Mouse (Mus musculus) brain, embryonic 14.5 days (tissue): Measurements from ENCODE around the gene Ubl7. TPM values are rescaled to one million over a fixed set of nuclear protein-coding genes. Genes with fewer than 3 reads are reported as not detected.

Source experiments
- DNase-seq: peaks from one replicate; pipeline ENCODE4 v3.0.0-alpha.2; 2011; ENCODE audit warnings: low read depth
- CTCF ChIP-seq: fragments of 200-500 bp; IDR thresholded peaks from 2 replicates; pipeline ENCODE4 v1.5.1; 2012; ENCODE audit warnings: inconsistent platforms, mild to moderate bottlenecking, moderate library complexity, borderline replicate concordance; ENCODE audit not compliant: insufficient read depth, insufficient read length; ENCODE audit errors: extremely low read depth
- POLR2A ChIP-seq: fragments of 200-500 bp; IDR thresholded peaks from 2 replicates; pipeline ENCODE4 v1.6.1; 2012; ENCODE audit warnings: mild to moderate bottlenecking, inconsistent platforms, borderline replicate concordance; ENCODE audit not compliant: poor library complexity, insufficient read depth, insufficient read length, severe bottlenecking; ENCODE audit errors: extremely low read depth
- polyA plus RNA-seq: library from polyadenylated mRNA; depleted of rRNA; stranded (reverse); fragments of >200 nt; gene quantifications from 2 replicates; pipeline ENCODE4 v1.2.3, GENCODE M21; 2012

The Ubl7 gene
- polyA plus RNA-seq, 1 experiment = 125 TPM

GRCm38 (mm10) chr9:57961226-57961625 is 50.4 kb downstream of the Ubl7 start:
- TF ChIP-seq CTCF = no peak
- no peak for TF ChIP-seq POLR2A
- DNase-seq = no peak

- DNase-seq = no peak
- no peak for TF ChIP-seq CTCF
- TF ChIP-seq POLR2A = no peak
Measured at GRCm38 (mm10) chr9:57961863-57962778, 51.3 kb downstream of the Ubl7 start.

DNA sequence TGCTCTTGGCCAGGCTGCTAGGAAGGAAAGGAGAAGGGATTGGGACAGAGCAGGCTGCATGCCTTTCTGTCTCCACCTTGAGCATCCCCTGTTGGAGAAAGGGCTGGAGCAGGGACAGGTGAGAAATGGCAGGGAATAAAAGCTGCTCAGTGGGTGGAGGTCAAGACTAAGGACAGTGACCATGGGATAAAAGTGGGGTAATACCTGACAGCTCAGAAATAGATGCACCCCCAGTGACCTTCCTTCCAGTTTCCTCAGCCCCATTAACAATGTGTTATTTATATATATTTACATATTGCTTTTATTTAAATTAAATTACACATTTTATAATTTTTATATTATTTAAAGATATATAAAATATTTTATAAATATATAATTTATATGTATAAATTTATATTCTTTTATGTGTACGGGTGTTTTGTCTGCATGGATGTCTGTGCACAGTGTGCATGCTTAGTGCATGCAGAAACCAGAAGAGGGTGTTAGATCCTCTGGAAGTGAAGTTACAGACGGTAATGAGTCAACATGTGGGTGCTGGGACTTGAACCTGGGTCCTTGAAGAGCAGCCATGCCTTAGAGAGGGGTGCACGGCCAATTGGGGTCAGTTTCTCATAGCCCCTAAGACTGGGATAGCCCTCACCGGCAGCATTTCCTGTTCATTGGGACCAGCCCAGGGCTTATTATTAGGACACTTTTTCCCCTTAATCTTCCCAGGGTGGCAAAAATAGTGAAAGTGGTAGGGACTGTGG is 52.6 kb downstream of the Ubl7 start:
- no peak for DNase-seq
- TF ChIP-seq POLR2A (no peak), CTCF (no peak)

- no peak for DNase-seq
- TF ChIP-seq CTCF (no peak), POLR2A (no peak)
Measured at GRCm38 (mm10) chr9:57963998-57964395, 53.2 kb downstream of the Ubl7 start.

- TF ChIP-seq POLR2A (no peak), CTCF (no peak)
- no peak for DNase-seq
Measured at GRCm38 (mm10) chr9:57964528-57965250, 53.9 kb downstream of the Ubl7 start.

DNA sequence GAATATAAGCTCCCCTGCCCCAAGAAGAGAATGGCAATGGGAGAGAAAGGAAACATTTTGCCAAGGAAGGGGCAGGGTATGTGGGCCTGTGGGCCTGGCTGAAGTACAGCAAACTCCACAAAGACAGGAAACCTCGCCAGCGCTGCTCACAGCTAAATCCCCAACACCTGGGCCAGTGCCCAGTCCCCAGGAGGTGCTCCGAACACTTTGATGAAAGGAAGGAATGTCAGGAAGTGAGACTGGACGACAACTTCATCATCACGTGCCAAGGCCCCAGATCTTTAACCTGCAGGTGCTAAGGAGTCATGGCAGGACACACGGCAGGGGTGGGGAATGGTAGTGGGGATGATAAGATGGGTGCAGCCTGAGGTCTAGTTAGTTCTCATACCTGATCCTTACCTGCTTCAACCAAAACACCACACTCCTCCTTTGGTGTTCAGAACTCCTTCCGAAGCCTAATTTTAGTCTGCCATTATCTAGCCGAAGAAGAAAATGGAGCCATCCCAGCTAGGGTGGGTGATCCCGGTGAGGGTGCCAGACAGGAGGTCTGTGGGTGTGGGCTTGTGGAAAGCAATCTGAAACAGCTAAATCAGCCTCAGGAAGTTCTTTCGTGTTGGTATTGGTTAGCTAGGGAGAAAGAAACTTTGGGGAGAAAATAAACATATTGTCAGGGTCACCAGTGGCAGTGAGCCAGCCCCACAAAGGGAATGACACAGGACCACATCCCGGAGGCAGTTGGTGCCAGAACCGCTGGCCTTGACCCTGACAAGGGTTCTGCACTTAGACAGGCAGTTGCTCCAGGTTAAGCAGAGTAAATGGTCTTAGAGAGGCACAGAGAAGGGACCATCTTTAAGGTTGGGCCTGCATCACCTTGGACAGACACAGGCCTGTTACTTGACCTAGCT is 54.8 kb downstream of the Ubl7 start:
- TF ChIP-seq CTCF (no peak), POLR2A (no peak)
- no peak for DNase-seq

DNA sequence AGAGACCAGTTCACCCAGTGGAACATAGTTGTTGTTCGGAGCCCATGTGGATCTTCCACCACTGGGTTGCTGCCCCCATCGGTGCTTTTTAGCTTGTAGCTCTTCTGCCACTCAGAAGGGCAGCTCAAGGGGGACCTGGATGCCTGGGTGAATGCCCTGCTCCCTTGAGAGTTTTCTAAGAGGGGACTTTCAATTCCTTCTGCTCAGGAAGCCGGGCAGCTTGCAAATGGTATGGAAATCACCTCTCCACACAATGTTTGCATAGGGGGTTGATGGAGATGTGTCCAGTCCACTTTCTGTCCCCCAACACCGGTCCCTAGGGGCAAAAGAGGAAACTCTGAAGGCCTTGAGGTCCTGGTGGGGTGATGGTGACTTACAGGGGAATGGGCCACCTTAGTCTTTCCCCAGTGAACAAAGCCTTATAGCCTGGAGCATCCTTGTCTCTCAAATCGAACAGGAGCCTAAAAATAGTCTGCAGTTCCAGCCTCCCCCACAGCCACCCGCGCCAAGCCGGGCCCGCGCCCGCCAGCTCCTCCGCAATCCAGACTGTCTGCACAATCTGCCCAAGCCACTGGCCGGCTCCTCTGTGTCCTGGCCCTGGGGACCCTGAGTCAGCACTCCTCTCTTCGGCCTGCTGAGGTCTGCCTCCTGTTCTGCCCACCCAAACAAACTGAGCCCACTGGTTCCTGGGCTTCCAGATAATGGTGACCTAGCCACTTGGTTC is 56.6 kb downstream of the Ubl7 start:
- DNase-seq = no peak
- TF ChIP-seq POLR2A (no peak), CTCF (no peak)

- TF ChIP-seq CTCF (no peak), POLR2A (no peak)
- DNase-seq = no peak
Measured at GRCm38 (mm10) chr9:57968166-57968771, 57.5 kb downstream of the Ubl7 start.

- no peak for DNase-seq
- TF ChIP-seq CTCF (no peak), POLR2A (no peak)
Measured at GRCm38 (mm10) chr9:57968783-57969542, 58.2 kb downstream of the Ubl7 start.
